Mouse (Mus musculus) embryonic facial prominence, embryonic 13.5 days (tissue): Measurements from ENCODE around the gene Plscr1. TPM values are rescaled to one million over a fixed set of nuclear protein-coding genes. Genes with fewer than 3 reads are reported as not detected.

Source experiments
- ATAC-seq: fragments of 200-750 bp; cut with Nextera tagmentation; 2 replicates; pipeline ENCODE4 v1.8.0; 2017; ENCODE audit warnings: low read depth; ENCODE audit not compliant: insufficient number of reproducible peaks, insufficient read depth, low FRiP score, low TSS enrichment
- H3K27ac ChIP-seq: fragments of 300-500 bp; sonication (generic); 2 replicates; pipeline ENCODE4 v1.5.1; 2015; ENCODE audit warnings: moderate library complexity, mild to moderate bottlenecking, inconsistent platforms
- H3K27me3 ChIP-seq: fragments of 300-500 bp; sonication (generic); 2 replicates; pipeline ENCODE4 v1.6.1; 2015; ENCODE audit warnings: mild to moderate bottlenecking, inconsistent platforms
- H3K36me3 ChIP-seq: fragments of 300-500 bp; sonication (generic); 2 replicates; pipeline ENCODE4 v1.6.1; 2015; ENCODE audit warnings: mild to moderate bottlenecking, inconsistent platforms
- H3K4me1 ChIP-seq: fragments of 300-500 bp; sonication (generic); 2 replicates; pipeline ENCODE4 v1.6.1; 2015; ENCODE audit warnings: inconsistent platforms
- H3K4me2 ChIP-seq: fragments of 300-500 bp; sonication (generic); 2 replicates; pipeline ENCODE4 v1.6.1; 2015; ENCODE audit warnings: moderate library complexity, mild to moderate bottlenecking, inconsistent platforms
- H3K4me3 ChIP-seq: fragments of 300-500 bp; sonication (generic); 2 replicates; pipeline ENCODE4 v1.5.1; 2015; ENCODE audit warnings: mild to moderate bottlenecking, inconsistent platforms
- H3K9ac ChIP-seq: fragments of 300-500 bp; sonication (generic); 2 replicates; pipeline ENCODE4 v1.6.1; 2015; ENCODE audit warnings: mild to moderate bottlenecking, inconsistent platforms
- H3K9me3 ChIP-seq: fragments of 300-500 bp; sonication (generic); 2 replicates; pipeline ENCODE4 v1.6.1; 2016; ENCODE audit warnings: inconsistent platforms
- WGBS: fragments of 180-500 bp; shearing (Covaris S2); methylation state at CpG from one replicate; pipeline ENCODE4 v1.1.7; 2015; ENCODE audit warnings: mixed read lengths; 5-methylcytosine and 5-hydroxymethylcytosine counted together
- polyA plus RNA-seq: library from polyadenylated mRNA; unstranded; fragments of >200 nt; fragmentation: Nextera tagmentation; extraction: Ambion mirVana; gene quantifications from 2 replicates; pipeline ENCODE4 v1.2.1, GENCODE M21; 2015

The Plscr1 gene
- polyA plus RNA-seq, 1 experiment from 2014 or later: 15.9 TPM

DNA sequence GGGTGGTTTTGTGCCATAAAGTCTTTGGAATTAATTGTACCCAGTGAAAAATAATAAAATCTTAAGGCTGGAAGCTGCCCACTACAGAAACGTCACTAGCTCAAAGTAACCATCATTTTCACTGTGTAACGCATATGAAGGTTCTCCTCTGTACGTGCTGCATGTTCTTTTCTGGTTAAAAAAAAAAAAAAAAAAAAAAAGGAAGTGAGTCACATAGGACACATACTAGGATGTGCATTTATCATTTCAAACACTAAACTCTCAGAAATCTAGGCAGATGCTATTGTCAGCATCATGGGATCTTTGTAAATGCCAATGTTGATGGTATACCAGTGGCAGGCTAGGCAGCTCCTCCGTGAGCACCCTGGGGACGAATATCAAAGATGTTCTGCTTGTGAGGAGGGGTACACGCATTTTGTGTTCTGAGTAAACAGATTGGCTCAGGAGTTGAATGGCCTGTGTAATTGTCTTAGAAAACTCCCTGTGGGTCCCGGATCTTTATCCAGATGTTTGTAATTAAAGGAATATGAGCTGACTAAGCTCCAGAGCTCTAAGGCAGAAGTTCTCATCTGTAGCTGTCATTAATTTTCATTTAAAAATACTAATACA is 33.1 kb downstream of the Plscr1 start:
- ATAC-seq: no peak
- no peak overlapping the region for H3K4me3 ChIP-seq
- H3K27ac ChIP-seq: no peak overlapping the region
- H3K4me1 ChIP-seq: 0 out of 2 replicates have a peak, but pooled peaks cover 2% of the 10 kb centered on the region
- WGBS: 19% methylated on average over 7 of the region's 7 CpGs
- H3K4me2 ChIP-seq: no peak overlapping the region
- H3K9me3 ChIP-seq: no peaks in the 10 kb centered on the region
- no peak overlapping the region for H3K9ac ChIP-seq
- no peaks in the 10 kb centered on the region for H3K36me3 ChIP-seq
- H3K27me3 ChIP-seq: no peaks in the 10 kb centered on the region

DNA sequence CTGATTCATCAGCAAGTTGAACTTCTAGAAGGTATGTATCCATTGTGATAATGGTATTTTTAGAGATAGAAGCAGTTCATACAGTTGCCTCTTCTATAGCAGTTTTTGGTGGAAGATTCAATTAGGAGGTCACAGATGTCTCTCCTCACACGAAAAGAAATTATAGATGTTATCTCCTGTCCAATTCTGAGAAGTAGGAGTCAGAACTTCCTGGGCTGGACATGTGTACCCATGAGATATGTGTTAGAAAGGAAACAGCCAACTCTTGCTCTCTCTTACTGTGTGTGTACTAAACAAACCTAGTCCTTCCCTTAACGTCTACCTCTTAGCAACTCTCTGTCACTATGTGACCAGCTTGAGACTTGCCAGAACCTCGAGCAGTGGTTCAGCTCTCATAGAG is 40.1 kb downstream of the Plscr1 start:
- Histone ChIP-seq H3K4me3 (no peak overlapping the region), H3K9ac (no peak overlapping the region), H3K36me3 (no peaks in the 10 kb centered on the region), H3K4me1 (no peaks in the 10 kb centered on the region), H3K27ac (no peak overlapping the region), H3K9me3 (no peaks in the 10 kb centered on the region), H3K4me2 (no peak overlapping the region), H3K27me3 (no peaks in the 10 kb centered on the region)
- ATAC-seq: no peak
- 75% methylated on average over 3 of the region's 3 CpGs for WGBS

DNA sequence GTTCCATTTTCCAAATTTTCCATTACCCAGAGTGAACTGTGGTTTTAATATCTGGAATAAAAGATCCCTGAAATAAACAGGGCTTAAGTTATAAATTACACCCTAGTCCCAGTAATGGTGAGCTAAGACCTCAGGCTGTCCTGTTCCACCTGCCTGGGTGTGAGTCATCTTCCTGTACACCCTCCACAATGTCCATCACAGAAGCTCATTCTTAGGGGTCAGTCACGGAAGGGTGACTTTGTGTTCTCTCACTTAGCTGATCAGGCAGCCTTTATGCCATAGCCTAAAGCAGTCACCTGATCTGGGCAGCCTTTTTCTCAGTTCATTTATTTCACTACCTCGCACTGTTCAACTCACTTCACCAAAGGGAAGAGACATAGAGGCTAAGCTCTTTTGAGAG is 42.6 kb downstream of the Plscr1 start:
- Histone ChIP-seq H3K27me3 (no peaks in the 10 kb centered on the region), H3K36me3 (no peaks in the 10 kb centered on the region), H3K4me1 (no peaks in the 10 kb centered on the region), H3K27ac (no peak overlapping the region), H3K9ac (no peak overlapping the region), H3K4me2 (no peak overlapping the region), H3K9me3 (no peaks in the 10 kb centered on the region), H3K4me3 (no peak overlapping the region)
- ATAC-seq: no peak
- WGBS: 46% methylated on average over 2 of the region's 2 CpGs

DNA sequence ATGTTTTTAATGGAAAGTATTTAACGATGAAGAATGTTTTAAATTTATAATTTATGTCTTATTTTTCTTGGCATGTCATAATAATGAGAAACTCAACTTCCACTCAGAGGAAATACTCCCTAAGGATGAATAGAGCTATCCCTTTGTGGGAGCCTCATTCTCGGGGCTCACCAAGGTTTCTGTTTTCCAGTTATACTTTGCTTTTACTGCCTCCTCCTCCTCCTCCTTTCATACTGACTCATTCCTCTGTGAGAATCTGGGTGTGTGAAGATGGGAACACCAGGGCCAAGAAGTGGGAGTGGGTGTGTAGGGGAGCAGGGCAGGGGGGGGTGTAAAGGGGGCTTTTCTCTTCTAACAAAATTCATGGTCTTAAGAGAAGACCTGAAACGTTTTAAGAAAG is 43.4 kb downstream of the Plscr1 start:
- ATAC-seq: no peak

DNA sequence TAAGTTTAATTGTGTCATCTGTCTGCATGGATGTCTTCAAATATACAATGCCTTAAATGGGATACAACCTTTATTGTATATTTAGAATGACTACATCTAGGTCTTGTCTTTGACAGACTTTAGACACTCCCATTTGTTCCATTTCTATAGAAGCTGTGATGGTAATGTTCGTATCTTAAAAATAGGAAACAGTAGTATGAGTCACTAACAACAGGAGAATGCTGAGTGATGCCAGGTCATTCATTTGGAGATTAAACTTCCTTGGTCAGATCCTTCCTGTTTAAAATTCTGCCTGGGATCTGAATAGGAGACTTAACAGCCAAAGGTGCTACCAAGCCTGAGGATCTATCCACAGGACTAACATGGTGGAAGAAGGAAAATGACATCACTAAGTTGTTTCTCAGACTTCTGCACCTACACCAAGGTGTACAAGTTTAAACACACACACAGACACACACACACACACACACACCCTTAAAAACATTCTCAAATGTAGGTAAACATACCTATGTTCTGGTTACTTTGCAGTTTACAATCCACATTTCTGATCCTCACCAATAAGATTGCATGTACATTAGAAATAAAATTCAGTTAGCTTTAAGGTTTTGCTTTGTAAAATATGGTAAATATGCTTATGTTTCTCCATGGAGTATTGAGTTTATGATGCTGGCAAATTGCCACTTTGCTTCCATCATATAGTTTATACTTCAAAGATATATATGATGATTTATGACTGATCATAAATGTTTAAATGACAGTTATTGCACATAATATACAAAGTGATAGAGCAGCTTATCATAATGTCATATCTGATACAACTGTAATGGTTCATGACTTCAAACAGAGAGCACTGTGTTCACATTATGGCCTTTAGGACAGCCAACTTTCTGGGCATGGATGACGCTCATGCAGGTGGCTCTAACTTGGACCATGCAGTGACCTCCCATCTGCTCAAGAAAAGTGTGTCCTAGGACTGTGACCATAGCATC is 44.3 kb downstream of the Plscr1 start:
- Histone ChIP-seq H3K4me3 (no peak overlapping the region), H3K27ac (no peak overlapping the region), H3K4me1 (no peaks in the 10 kb centered on the region), H3K4me2 (no peak overlapping the region), H3K9me3 (no peaks in the 10 kb centered on the region), H3K36me3 (no peaks in the 10 kb centered on the region), H3K9ac (no peak overlapping the region), H3K27me3 (no peaks in the 10 kb centered on the region)
- 82% methylated on average over 2 of the region's 2 CpGs for WGBS
- ATAC-seq: no peak

More for the DNA sequence above, 43.4 kb downstream of the Plscr1 start:
- Histone ChIP-seq H3K9ac (no peak overlapping the region), H3K36me3 (no peaks in the 10 kb centered on the region), H3K4me3 (no peak overlapping the region), H3K9me3 (no peaks in the 10 kb centered on the region), H3K4me2 (no peak overlapping the region), H3K27me3 (no peaks in the 10 kb centered on the region), H3K27ac (no peak overlapping the region), H3K4me1 (no peaks in the 10 kb centered on the region)
- 72% methylated on average over 3 of the region's 3 CpGs for WGBS

DNA sequence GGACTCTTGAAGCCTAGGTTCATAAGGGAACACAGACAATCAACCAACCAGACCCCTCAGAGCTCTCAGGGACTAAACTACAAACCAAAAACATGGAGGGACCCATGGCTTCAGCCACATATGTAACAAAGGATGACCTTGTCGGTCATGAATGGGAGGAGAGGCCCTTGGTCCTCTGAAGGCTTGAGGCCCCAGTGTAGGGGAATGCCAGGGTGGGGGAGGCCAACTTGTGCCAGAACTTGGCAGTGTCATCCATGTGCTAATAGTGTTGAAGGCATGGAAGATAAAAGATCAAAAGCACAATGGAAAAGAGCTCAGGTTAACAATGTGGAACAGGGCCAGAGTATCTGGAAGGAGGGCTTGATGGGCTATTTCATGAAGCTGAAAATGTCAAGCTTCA is 48.7 kb downstream of the Plscr1 start:
- WGBS: 72% methylated on average over 1 of the region's 1 CpGs

DNA sequence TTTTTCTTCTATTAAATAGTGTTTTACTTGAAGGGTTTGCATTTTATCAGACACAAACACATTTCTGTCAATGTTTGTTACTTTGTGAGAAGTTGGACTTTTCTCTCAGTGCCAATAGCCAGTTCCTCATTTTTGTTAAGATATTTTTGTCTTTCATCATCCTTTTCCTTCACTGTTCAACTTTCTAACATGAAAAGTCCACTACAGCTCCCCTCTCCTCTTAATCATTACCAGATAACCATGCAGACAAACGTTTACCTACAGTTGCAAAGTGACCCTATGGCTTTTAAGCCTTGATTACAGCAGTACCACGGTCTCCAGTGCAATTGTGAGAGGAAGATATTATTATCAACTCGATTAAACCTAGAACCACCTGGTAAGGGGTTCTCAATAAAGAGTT is 51.7 kb downstream of the Plscr1 start:
- no peaks in the 10 kb centered on the region for H3K36me3 ChIP-seq
- WGBS: 39% methylated on average over 3 of the region's 3 CpGs
- no peak for ATAC-seq

More for the DNA sequence above, 48.7 kb downstream of the Plscr1 start:
- H3K4me2 ChIP-seq: no peak overlapping the region
- ATAC-seq: no peak
- no peak overlapping the region for H3K9ac ChIP-seq
- H3K9me3 ChIP-seq: no peaks in the 10 kb centered on the region
- no peak overlapping the region for H3K4me3 ChIP-seq
- no peak overlapping the region for H3K27ac ChIP-seq
- H3K36me3 ChIP-seq: no peaks in the 10 kb centered on the region
- no peaks in the 10 kb centered on the region for H3K27me3 ChIP-seq
- H3K4me1 ChIP-seq: no peaks in the 10 kb centered on the region

DNA sequence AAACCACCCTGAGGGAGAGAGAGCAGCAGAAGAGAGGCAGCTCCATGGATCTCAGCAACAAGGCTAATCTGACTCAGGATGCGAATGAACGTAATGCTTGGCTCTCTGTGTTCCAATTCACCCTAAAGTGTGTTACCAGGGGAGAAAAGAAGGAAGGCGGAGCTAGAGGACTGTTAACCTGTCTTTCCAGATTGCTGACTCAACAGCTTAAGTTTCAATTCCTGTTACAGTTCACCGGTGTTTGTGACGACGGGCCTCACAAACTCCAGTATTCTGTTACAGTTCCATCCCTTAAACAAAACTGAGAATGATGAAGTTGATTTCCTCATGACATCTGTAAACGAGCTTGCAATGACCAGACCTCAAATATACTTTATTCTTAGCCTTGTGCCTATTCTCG is 55.5 kb downstream of the Plscr1 start:
- Histone ChIP-seq H3K36me3 (no peaks in the 10 kb centered on the region), H3K9ac (no peak overlapping the region), H3K27me3 (no peaks in the 10 kb centered on the region), H3K4me3 (no peak overlapping the region), H3K27ac (no peak overlapping the region), H3K4me1 (no peaks in the 10 kb centered on the region), H3K4me2 (no peak overlapping the region), H3K9me3 (no peaks in the 10 kb centered on the region)
- no peak for ATAC-seq
- 58% methylated on average over 8 of the region's 8 CpGs for WGBS

More for the DNA sequence above, 51.7 kb downstream of the Plscr1 start:
- Histone ChIP-seq H3K4me1 (no peaks in the 10 kb centered on the region), H3K27ac (no peak overlapping the region), H3K4me2 (no peak overlapping the region), H3K9ac (no peak overlapping the region), H3K27me3 (no peaks in the 10 kb centered on the region), H3K9me3 (no peaks in the 10 kb centered on the region), H3K4me3 (no peak overlapping the region)

DNA sequence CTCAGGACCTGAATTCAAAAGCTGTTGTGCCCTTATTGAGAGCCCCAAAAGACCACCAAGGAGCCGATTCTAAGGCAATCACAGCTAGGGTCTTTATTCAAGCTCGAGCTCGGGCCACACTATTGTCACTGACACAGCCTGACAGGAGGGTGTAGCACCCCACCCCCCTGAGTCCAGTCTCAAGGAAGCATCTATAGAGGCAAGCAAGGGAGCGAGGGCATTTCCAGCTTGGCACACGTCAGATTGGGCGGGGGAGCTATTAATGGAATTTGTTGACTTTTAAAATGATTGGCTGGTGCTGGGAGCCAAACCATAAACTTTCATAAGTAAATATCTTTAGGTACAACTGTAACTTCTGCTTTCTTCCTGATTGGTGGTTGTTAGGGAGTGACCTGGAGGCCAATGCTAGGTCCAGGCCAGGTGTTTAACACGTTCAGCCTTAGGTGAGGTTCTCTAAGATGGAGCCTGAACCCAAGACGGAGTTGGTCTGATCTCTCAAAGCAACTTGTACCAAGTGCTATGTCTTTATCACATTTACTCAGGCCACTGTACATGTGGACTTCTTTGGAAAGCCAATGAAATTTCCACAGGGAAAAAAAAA is 56.2 kb downstream of the Plscr1 start:
- Histone ChIP-seq H3K4me2 (no peak overlapping the region), H3K9me3 (no peaks in the 10 kb centered on the region)

DNA sequence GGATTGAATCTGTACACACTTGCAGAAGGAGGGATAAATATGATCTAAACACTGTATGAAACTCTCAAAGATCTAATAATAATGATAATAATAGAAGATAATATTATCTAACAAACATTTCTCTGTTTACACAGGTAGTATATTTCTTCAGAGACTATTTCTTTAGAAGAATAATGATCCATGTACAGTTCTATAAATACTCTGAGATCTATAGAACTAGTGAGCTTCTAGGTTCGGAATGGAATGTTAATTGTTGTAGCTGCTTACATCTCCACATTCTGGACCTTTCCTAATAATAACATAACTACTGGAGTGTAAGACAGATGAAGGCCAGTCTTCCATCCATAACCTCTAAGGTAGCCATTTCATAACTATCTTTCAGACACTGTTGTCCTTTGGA is 59.5 kb downstream of the Plscr1 start, which contains the start of gene 1700057G04Rik:
TSS of gene 1700057G04Rik (plus strand) at position 301 of the 400 bp plus-strand sequence.
- Histone ChIP-seq H3K4me3 (no peak within 1 kb of the TSS), H3K27ac (no peak within 1 kb of the TSS), H3K4me2 (no peak within 1 kb of the TSS), H3K9ac (no peak within 1 kb of the TSS), H3K9me3 (no peaks in the 10 kb centered on the region), H3K36me3 (no peaks in the 10 kb centered on the region), H3K4me1 (no peaks in the 10 kb centered on the region), H3K27me3 (no peaks in the 10 kb centered on the region)
- ATAC-seq: no peak
- WGBS: 65% methylated on average over 1 of the region's 1 CpGs

More for the DNA sequence above, 56.2 kb downstream of the Plscr1 start:
- 79% methylated on average over 8 of the region's 8 CpGs for WGBS
- no peak for ATAC-seq
- Histone ChIP-seq H3K4me1 (no peaks in the 10 kb centered on the region), H3K4me3 (no peak overlapping the region), H3K9ac (no peak overlapping the region), H3K27me3 (no peaks in the 10 kb centered on the region), H3K27ac (no peak overlapping the region), H3K36me3 (no peaks in the 10 kb centered on the region)

DNA sequence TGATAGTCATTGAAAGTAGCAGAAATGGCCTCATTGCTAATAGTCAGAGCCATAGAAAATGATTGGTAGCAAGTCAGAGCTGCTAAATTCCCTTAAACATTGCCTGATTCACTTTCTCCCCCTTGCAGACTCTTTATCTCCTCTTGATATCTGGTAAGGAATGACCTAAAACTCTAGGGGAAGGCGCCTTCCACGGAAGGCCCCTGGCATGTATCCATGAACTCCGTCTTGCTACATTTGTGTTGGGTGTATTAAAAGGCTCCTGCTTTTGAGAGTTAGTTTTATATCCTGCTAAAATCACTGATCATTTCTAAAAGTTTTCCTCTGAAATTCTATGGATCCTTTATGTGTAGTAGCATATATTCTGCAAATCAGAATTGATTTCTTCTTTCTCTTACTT is 67.2 kb downstream of the Plscr1 start:
- Histone ChIP-seq H3K27ac (no peak overlapping the region), H3K4me2 (no peak overlapping the region), H3K36me3 (no peaks in the 10 kb centered on the region), H3K9ac (no peak overlapping the region), H3K4me1 (no peaks in the 10 kb centered on the region), H3K4me3 (no peak overlapping the region), H3K9me3 (no peaks in the 10 kb centered on the region), H3K27me3 (no peaks in the 10 kb centered on the region)
- no peak for ATAC-seq
- 87% methylated on average over 3 of the region's 3 CpGs for WGBS
